Mouse (Mus musculus) spleen, adult 2 months (tissue): ENCODE data around the gene Rgcc.

Experiments used
- CTCF ChIP-seq: fragments of 200-500 bp; IDR thresholded peaks from 2 replicates; pipeline ENCODE4 v1.5.1; 2011; ENCODE audit warnings: mild to moderate bottlenecking, inconsistent platforms; ENCODE audit not compliant: insufficient read depth, insufficient read length, insufficient replicate concordance; ENCODE audit errors: extremely low read depth
- POLR2A ChIP-seq: fragments of 200-500 bp; IDR thresholded peaks from 2 replicates; pipeline ENCODE4 v1.6.1; 2011; ENCODE audit warnings: low read depth, low read length, inconsistent platforms

DNA sequence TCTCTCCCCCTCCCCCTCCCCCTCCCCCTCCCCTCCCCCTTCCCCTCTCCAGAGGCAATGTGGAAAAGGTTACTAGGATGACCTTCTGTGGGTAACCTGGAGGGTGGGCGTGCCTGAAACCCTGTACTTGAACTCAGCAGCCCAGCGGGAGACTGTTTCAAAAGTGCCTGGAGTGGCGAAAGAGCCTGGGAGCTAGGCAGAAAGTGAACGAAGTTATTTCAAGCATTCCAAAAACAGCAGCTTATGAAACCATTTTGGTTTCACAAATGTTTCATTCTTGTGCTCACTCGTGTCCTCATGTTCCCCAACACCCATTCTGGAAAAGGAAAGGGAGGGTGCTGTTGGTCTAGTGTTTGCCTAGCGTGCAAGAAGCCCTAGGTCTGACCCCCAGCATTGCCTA lies 1.6 kb downstream of the Rgcc start:
- no peak for TF ChIP-seq CTCF
- no peak for TF ChIP-seq POLR2A
